Mouse (Mus musculus) neural tube, embryonic 11.5 days (tissue): ENCODE results near the gene Ism2. TPM values are rescaled to one million over a fixed set of nuclear protein-coding genes. Genes with fewer than 3 reads are reported as not detected.
"Not testable (repeated sequence)": the region's sequence is repeated elsewhere in the genome, so short reads cannot be mapped to it uniquely, and the experiment has no call there.

Experiments
- ATAC-seq: fragments of 200-750 bp; cut with Nextera tagmentation; 2 replicates; pipeline ENCODE4 v1.8.0; 2017; ENCODE audit warnings: moderate number of reproducible peaks, mild to moderate bottlenecking, moderate TSS enrichment, moderate library complexity; ENCODE audit not compliant: insufficient read depth, low FRiP score, low TSS enrichment
- DNase-seq: peaks from one replicate; pipeline ENCODE4 v3.0.0-alpha.2; 2015; ENCODE audit warnings: low spot score
- H3K27ac ChIP-seq: fragments of 300-500 bp; sonication (generic); 2 replicates; pipeline ENCODE4 v1.5.1; 2014; ENCODE audit warnings: low read depth, mild to moderate bottlenecking, low read length
- H3K27me3 ChIP-seq: fragments of 300-500 bp; sonication (generic); 2 replicates; pipeline ENCODE4 v1.6.1; 2014; ENCODE audit warnings: mild to moderate bottlenecking, low read length, mixed read lengths; ENCODE audit not compliant: control insufficient read depth, insufficient read depth
- H3K36me3 ChIP-seq: fragments of 300-500 bp; sonication (generic); 2 replicates; pipeline ENCODE4 v1.6.1; 2014; ENCODE audit warnings: mild to moderate bottlenecking, low read length, moderate library complexity, mixed read lengths; ENCODE audit not compliant: control insufficient read depth, insufficient read depth
- H3K4me1 ChIP-seq: fragments of 300-500 bp; sonication (generic); 2 replicates; pipeline ENCODE4 v1.6.1; 2014; ENCODE audit warnings: low read length, mixed read lengths; ENCODE audit not compliant: control insufficient read depth, insufficient read depth
- H3K4me2 ChIP-seq: fragments of 300-500 bp; sonication (generic); 2 replicates; pipeline ENCODE4 v1.6.1; 2014; ENCODE audit warnings: low read depth, mild to moderate bottlenecking, moderate library complexity
- H3K4me3 ChIP-seq: fragments of 300-500 bp; sonication (generic); 2 replicates; pipeline ENCODE4 v1.5.1; 2014; ENCODE audit warnings: low read depth, low read length
- H3K9ac ChIP-seq: fragments of 300-500 bp; sonication (generic); 2 replicates; pipeline ENCODE4 v1.6.1; 2014; ENCODE audit warnings: mild to moderate bottlenecking, low read length
- H3K9me3 ChIP-seq: fragments of 300-500 bp; sonication (generic); 2 replicates; pipeline ENCODE4 v1.6.1; 2016; ENCODE audit warnings: low read length; ENCODE audit not compliant: control insufficient read depth
- WGBS: fragments of 180-500 bp; shearing (Covaris S2); extraction: QIAGEN DNeasy Blood & Tissue Kit; methylation state at CpG from one replicate; pipeline ENCODE4 v1.1.7; 2014; 5-methylcytosine and 5-hydroxymethylcytosine counted together
- polyA plus RNA-seq: library from polyadenylated mRNA; unstranded; fragments of >200 nt; fragmentation: Nextera tagmentation; extraction: Ambion mirVana; gene quantifications from 2 replicates; pipeline ENCODE4 v1.2.1, GENCODE M21; 2014

Gene Ism2
- polyA plus RNA-seq, 1 experiment from 2014 or later = 0.94 TPM

GRCm38 (mm10) chr12:87282743-87283142, 16.8 kb downstream of the Ism2 start:
- no peaks in the 10 kb centered on the region for H3K36me3 ChIP-seq
- 87% methylated on average over 4 of the region's 4 CpGs for WGBS

GRCm38 (mm10) chr12:87281766-87282165, 17.7 kb downstream of the Ism2 start:
- H3K36me3 ChIP-seq = no peaks in the 10 kb centered on the region
- no peak for DNase-seq
- no peaks in the 10 kb centered on the region for H3K4me1 ChIP-seq
- no peak overlapping the region for H3K4me3 ChIP-seq
- H3K27me3 ChIP-seq = no peaks in the 10 kb centered on the region
- H3K9me3 ChIP-seq = no peaks in the 10 kb centered on the region
- no peak for ATAC-seq
- no peak overlapping the region for H3K9ac ChIP-seq
- no peak overlapping the region for H3K27ac ChIP-seq
- 86% methylated on average over 1 of the region's 1 CpGs for WGBS
- no peak overlapping the region for H3K4me2 ChIP-seq

More at GRCm38 (mm10) chr12:87282743-87283142, 16.8 kb downstream of the Ism2 start:
- ATAC-seq = no peak
- Histone ChIP-seq H3K4me3 (no peak overlapping the region), H3K27me3 (no peaks in the 10 kb centered on the region), H3K4me1 (no peaks in the 10 kb centered on the region), H3K9ac (no peak overlapping the region), H3K9me3 (no peaks in the 10 kb centered on the region), H3K27ac (no peak overlapping the region), H3K4me2 (no peak overlapping the region)
- no peak for DNase-seq

- no peak for ATAC-seq
Measured at GRCm38 (mm10) chr12:87279879-87280278, 19.6 kb downstream of the Ism2 start.

GRCm38 (mm10) chr12:87279350-87279749, 20.2 kb downstream of the Ism2 start:
- DNase-seq = no peak
- no peak overlapping the region for H3K27ac ChIP-seq
- no peak overlapping the region for H3K9ac ChIP-seq
- no peak overlapping the region for H3K4me2 ChIP-seq
- no peaks in the 10 kb centered on the region for H3K4me1 ChIP-seq
- peaks cover 8% of the 10 kb centered on the region for H3K36me3 ChIP-seq
- peak; percentile 31; the same call in 1 of the 2 replicates for ATAC-seq
- no peaks in the 10 kb centered on the region for H3K9me3 ChIP-seq
- no peak overlapping the region for H3K4me3 ChIP-seq
- no peaks in the 10 kb centered on the region for H3K27me3 ChIP-seq
- 57% methylated on average over 3 of the region's 3 CpGs for WGBS

More at GRCm38 (mm10) chr12:87279879-87280278, 19.6 kb downstream of the Ism2 start:
- H3K9me3 ChIP-seq = no peaks in the 10 kb centered on the region
- H3K4me2 ChIP-seq = no peak overlapping the region
- H3K36me3 ChIP-seq = peaks cover 3% of the 10 kb centered on the region
- DNase-seq = no peak
- WGBS = 40% methylated on average over 14 of the region's 14 CpGs
- no peak overlapping the region for H3K27ac ChIP-seq
- no peak overlapping the region for H3K4me3 ChIP-seq
- no peak overlapping the region for H3K9ac ChIP-seq
- H3K27me3 ChIP-seq = no peaks in the 10 kb centered on the region
- H3K4me1 ChIP-seq = no peaks in the 10 kb centered on the region

GRCm38 (mm10) chr12:87278118-87278730, 21.3 kb downstream of the Ism2 start:
- Histone ChIP-seq H3K36me3 (peaks cover 11% of the 10 kb centered on the region), H3K4me2 (no peak overlapping the region), H3K4me1 (no peaks in the 10 kb centered on the region), H3K27ac (no peak overlapping the region), H3K9ac (no peak overlapping the region), H3K27me3 (no peaks in the 10 kb centered on the region), H3K9me3 (no peaks in the 10 kb centered on the region), H3K4me3 (no peak overlapping the region)
- WGBS = 25% methylated on average over 6 of the region's 6 CpGs
- DNase-seq = no peak
- ATAC-seq = no peak

- 92% methylated on average over 4 of the region's 4 CpGs for WGBS
Measured at GRCm38 (mm10) chr12:87277251-87277650, 22.3 kb downstream of the Ism2 start.

GRCm38 (mm10) chr12:87274853-87275831, 24.4 kb downstream of the Ism2 start:
- Histone ChIP-seq H3K27ac (no peak overlapping the region), H3K4me3 (no peak overlapping the region), H3K9me3 (no peaks in the 10 kb centered on the region), H3K27me3 (no peaks in the 10 kb centered on the region), H3K4me2 (no peak overlapping the region), H3K9ac (no peak overlapping the region), H3K36me3 (peaks cover 21% of the 10 kb centered on the region), H3K4me1 (no peaks in the 10 kb centered on the region)
- DNase-seq (no peak), ATAC-seq (no peak)
- 91% methylated on average over 9 of the region's 9 CpGs for WGBS

More at GRCm38 (mm10) chr12:87277251-87277650, 22.3 kb downstream of the Ism2 start:
- not testable (repeated sequence) for H3K4me2 ChIP-seq, H3K4me3 ChIP-seq, DNase-seq, H3K27ac ChIP-seq, H3K9me3 ChIP-seq, H3K27me3 ChIP-seq, H3K9ac ChIP-seq, H3K4me1 ChIP-seq, ATAC-seq
- H3K36me3 ChIP-seq = peaks cover 11% of the 10 kb centered on the region

- H3K4me1 ChIP-seq = peaks cover 9% of the 10 kb centered on the region
- H3K36me3 ChIP-seq = peaks cover 17% of the 10 kb centered on the region
- peak overlapping the region; percentile 90 for H3K4me2 ChIP-seq
- no peak overlapping the region for H3K9ac ChIP-seq
- no peaks in the 10 kb centered on the region for H3K27me3 ChIP-seq
- peak; percentile 23 for DNase-seq
- 40% methylated on average over 4 of the region's 4 CpGs for WGBS
- H3K9me3 ChIP-seq = no peaks in the 10 kb centered on the region
- no peak overlapping the region for H3K27ac ChIP-seq
- peak overlapping the region; percentile 58 for H3K4me3 ChIP-seq
- ATAC-seq = no peak
Measured at GRCm38 (mm10) chr12:87267682-87268081, 31.8 kb downstream of the Ism2 start.
